Mouse (Mus musculus): ENCODE measurements around the gene Usp47.

GRCm38 (mm10) chr7:112000166-112000565, 23.1 kb upstream of the Usp47 start:
- TF ChIP-seq CTCF (IDR thresholded peaks at IDR 0.05; ENCODE audit: control insufficient read depth, insufficient read depth, insufficient read length) (no peak), MYOD1 (IDR thresholded peaks at IDR 0.05; ENCODE audit: control insufficient read depth, insufficient read length, low read depth) (no peak), CEBPB (IDR thresholded peaks at IDR 0.05; ENCODE audit: low read depth) (no peak)

Data from C2C12 (cell line).